Mouse (Mus musculus): ENCODE data around the gene Gm10577.

- no peak for TF ChIP-seq POLR2A (IDR thresholded peaks at IDR 0.05; ENCODE audit: borderline replicate concordance, extremely low read depth, insufficient read depth, insufficient read length, poor library complexity, severe bottlenecking)
- no peak for TF ChIP-seq CTCF (IDR thresholded peaks at IDR 0.05; ENCODE audit: borderline replicate concordance, extremely low read depth, insufficient read depth, insufficient read length)
Measured at GRCm38 (mm10) chr4:100996060-100996651, 24.3 kb downstream of the Gm10577 start.

Measured in brain, embryonic 14.5 days (tissue).